Mouse (Mus musculus) ES-Bruce4 (cell line): ENCODE results near the gene Tshz2.

Source experiments
- CTCF ChIP-seq: IDR thresholded peaks from one replicate; pipeline ENCODE4 v1.8.1; 2011; ENCODE audit warnings: low read depth, low read length
- EP300 ChIP-seq: IDR thresholded peaks from 2 replicates; pipeline ENCODE4 v1.6.1; 2011; ENCODE audit warnings: low read depth, low read length; ENCODE audit not compliant: insufficient read depth
- POLR2A ChIP-seq: IDR thresholded peaks from one replicate; pipeline ENCODE4 v1.8.1; 2011; ENCODE audit warnings: low read length; ENCODE audit not compliant: insufficient read depth

- no peak for TF ChIP-seq CTCF
- TF ChIP-seq POLR2A = no peak
- TF ChIP-seq EP300 = no peak
These were observed 294.6 kb downstream of the Tshz2 start for GRCm38 (mm10) chr2:169927401-169927800.
